Mouse (Mus musculus) intestine, embryonic 15.5 days (tissue): ENCODE measurements at regions not wholly inside any gene's neighbourhood (a gene's known extent, or its start where the extent isn't known, plus 50 kb on each side); places are given as distances from the start of the nearest gene placed in this dataset.

Experiments
- ATAC-seq: fragments of 200-750 bp; cut with Nextera tagmentation; 2 replicates; pipeline ENCODE4 v1.8.0; 2017; ENCODE audit warnings: moderate TSS enrichment, moderate library complexity
- H3K27ac ChIP-seq: fragments of 300-500 bp; sonication (generic); 2 replicates; pipeline ENCODE4 v1.5.1; 2015; ENCODE audit warnings: mild to moderate bottlenecking, inconsistent platforms
- H3K27me3 ChIP-seq: fragments of 300-500 bp; sonication (generic); replicated peaks from 2 replicates; pipeline ENCODE4 v1.6.1; 2015; ENCODE audit warnings: inconsistent platforms
- H3K36me3 ChIP-seq: fragments of 300-500 bp; sonication (generic); 2 replicates; pipeline ENCODE4 v1.6.1; 2015; ENCODE audit warnings: inconsistent platforms
- H3K4me1 ChIP-seq: fragments of 300-500 bp; sonication (generic); replicated peaks from 2 replicates; pipeline ENCODE4 v1.6.1; 2015; ENCODE audit warnings: inconsistent platforms
- H3K4me2 ChIP-seq: fragments of 300-500 bp; sonication (generic); replicated peaks from 2 replicates; pipeline ENCODE4 v1.6.1; 2015; ENCODE audit warnings: mild to moderate bottlenecking, inconsistent platforms
- H3K4me3 ChIP-seq: fragments of 300-500 bp; sonication (generic); replicated peaks from 2 replicates; pipeline ENCODE4 v1.5.1; 2015; ENCODE audit warnings: inconsistent platforms
- H3K9ac ChIP-seq: fragments of 300-500 bp; sonication (generic); 2 replicates; pipeline ENCODE4 v1.6.1; 2015; ENCODE audit warnings: inconsistent platforms
- H3K9me3 ChIP-seq: fragments of 300-500 bp; sonication (generic); 2 replicates; pipeline ENCODE4 v1.6.1; 2016; ENCODE audit warnings: inconsistent platforms
- whole genome bisulfite sequencing: fragments of 180-500 bp; shearing (Covaris S2); methylation state at CpG from one replicate; pipeline ENCODE4 v1.1.7; 2015; 5-methylcytosine and 5-hydroxymethylcytosine counted together

GRCm38 (mm10) chr1:154094357-154094756 lies 106.6 kb upstream of the Zfp648 start:
- Histone ChIP-seq H3K27ac (no peak overlapping the region), H3K27me3 (no peaks in the 10 kb centered on the region)
- ATAC-seq = no peak

GRCm38 (mm10) chr1:154096113-154096512 lies 104.9 kb upstream of the Zfp648 start:
- Histone ChIP-seq H3K36me3 (no peaks in the 10 kb centered on the region), H3K4me3 (no peak overlapping the region), H3K9me3 (no peaks in the 10 kb centered on the region), H3K9ac (no peak overlapping the region), H3K4me2 (no peak overlapping the region), H3K27me3 (no peaks in the 10 kb centered on the region), H3K27ac (no peak overlapping the region), H3K4me1 (no peaks in the 10 kb centered on the region)
- no peak for ATAC-seq
- WGBS = 81% methylated on average over 7 of the region's 7 CpGs

More at GRCm38 (mm10) chr1:154094357-154094756, 106.6 kb upstream of the Zfp648 start:
- Histone ChIP-seq H3K4me1 (no peaks in the 10 kb centered on the region), H3K9me3 (no peaks in the 10 kb centered on the region), H3K36me3 (no peaks in the 10 kb centered on the region), H3K4me3 (no peak overlapping the region), H3K9ac (no peak overlapping the region), H3K4me2 (no peak overlapping the region)
- 67% methylated on average over 5 of the region's 5 CpGs for WGBS

GRCm38 (mm10) chr1:154096911-154097310 lies 104.1 kb upstream of the Zfp648 start:
- no peak for ATAC-seq
- Histone ChIP-seq H3K9ac (no peak overlapping the region), H3K36me3 (no peaks in the 10 kb centered on the region), H3K4me3 (no peak overlapping the region), H3K4me1 (no peaks in the 10 kb centered on the region), H3K27ac (no peak overlapping the region), H3K4me2 (no peak overlapping the region), H3K27me3 (no peaks in the 10 kb centered on the region), H3K9me3 (no peaks in the 10 kb centered on the region)
- WGBS = 91% methylated on average over 2 of the region's 2 CpGs

GRCm38 (mm10) chr1:154097656-154098055 lies 103.3 kb upstream of the Zfp648 start:
- no peak for ATAC-seq
- Histone ChIP-seq H3K27me3 (no peaks in the 10 kb centered on the region), H3K4me2 (no peak overlapping the region), H3K27ac (no peak overlapping the region), H3K36me3 (no peaks in the 10 kb centered on the region), H3K4me1 (no peaks in the 10 kb centered on the region), H3K9ac (no peak overlapping the region), H3K4me3 (no peak overlapping the region), H3K9me3 (no peaks in the 10 kb centered on the region)
- WGBS = 29% methylated on average over 6 of the region's 6 CpGs

- Histone ChIP-seq H3K4me1 (peaks cover 5% of the 10 kb centered on the region; the same call in 1 of the 2 replicates), H3K4me3 (no peak overlapping the region), H3K4me2 (no peak overlapping the region), H3K27me3 (no peaks in the 10 kb centered on the region), H3K9me3 (no peaks in the 10 kb centered on the region), H3K36me3 (no peaks in the 10 kb centered on the region), H3K27ac (no peak overlapping the region), H3K9ac (no peak overlapping the region)
- ATAC-seq = no peak
- 78% methylated on average over 3 of the region's 3 CpGs for WGBS
These were observed 100.4 kb upstream of the Zfp648 start for GRCm38 (mm10) chr1:154100556-154100955.

GRCm38 (mm10) chr1:154101433-154101832 lies 99.6 kb upstream of the Zfp648 start:
- ATAC-seq = no peak
- H3K9me3 ChIP-seq = no peaks in the 10 kb centered on the region
- WGBS = 88% methylated on average over 1 of the region's 1 CpGs

GRCm38 (mm10) chr1:154102191-154102590 lies 98.8 kb upstream of the Zfp648 start:
- WGBS = 86% methylated on average over 3 of the region's 3 CpGs
- no peaks in the 10 kb centered on the region for H3K36me3 ChIP-seq
- no peak overlapping the region for H3K27ac ChIP-seq
- H3K27me3 ChIP-seq = no peaks in the 10 kb centered on the region
- peaks cover 5% of the 10 kb centered on the region; the same call in 1 of the 2 replicates for H3K4me1 ChIP-seq
- no peak overlapping the region for H3K9ac ChIP-seq
- no peak overlapping the region for H3K4me2 ChIP-seq
- H3K9me3 ChIP-seq = no peaks in the 10 kb centered on the region
- no peak overlapping the region for H3K4me3 ChIP-seq
- no peak for ATAC-seq

More at GRCm38 (mm10) chr1:154101433-154101832, 99.6 kb upstream of the Zfp648 start:
- Histone ChIP-seq H3K4me2 (no peak overlapping the region), H3K4me1 (peaks cover 5% of the 10 kb centered on the region; the same call in 1 of the 2 replicates), H3K36me3 (no peaks in the 10 kb centered on the region), H3K27me3 (no peaks in the 10 kb centered on the region), H3K9ac (no peak overlapping the region), H3K27ac (no peak overlapping the region), H3K4me3 (no peak overlapping the region)

GRCm38 (mm10) chr1:154102871-154103596 lies 98.0 kb upstream of the Zfp648 start:
- no peaks in the 10 kb centered on the region for H3K9me3 ChIP-seq
- no peaks in the 10 kb centered on the region for H3K27me3 ChIP-seq
- H3K4me1 ChIP-seq = peaks cover 5% of the 10 kb centered on the region; the same call in 1 of the 2 replicates
- H3K4me2 ChIP-seq = peak overlapping the region; percentile 20
- H3K4me3 ChIP-seq = no peak overlapping the region
- H3K9ac ChIP-seq = no peak overlapping the region
- ATAC-seq = peak; percentile 47; the same call in 1 of the 2 replicates
- peak overlapping the region; percentile 38 for H3K27ac ChIP-seq
- WGBS = 40% methylated on average over 15 of the region's 15 CpGs
- H3K36me3 ChIP-seq = no peaks in the 10 kb centered on the region

GRCm38 (mm10) chr1:154103597-154103923 lies 97.4 kb upstream of the Zfp648 start:
- Histone ChIP-seq H3K27ac (no peak overlapping the region; the same call in 1 of the 2 replicates), H3K9ac (no peak overlapping the region), H3K36me3 (no peaks in the 10 kb centered on the region), H3K27me3 (no peaks in the 10 kb centered on the region), H3K4me1 (peaks cover 5% of the 10 kb centered on the region; the same call in 1 of the 2 replicates), H3K4me3 (no peak overlapping the region), H3K9me3 (no peaks in the 10 kb centered on the region), H3K4me2 (no peak overlapping the region)
- WGBS = 77% methylated on average over 5 of the region's 5 CpGs
- ATAC-seq = no peak

GRCm38 (mm10) chr1:154104006-154104600 lies 96.9 kb upstream of the Zfp648 start:
- Histone ChIP-seq H3K27me3 (no peaks in the 10 kb centered on the region), H3K9ac (no peak overlapping the region), H3K27ac (no peak overlapping the region), H3K4me2 (no peak overlapping the region), H3K4me3 (no peak overlapping the region), H3K4me1 (peaks cover 5% of the 10 kb centered on the region; the same call in 1 of the 2 replicates), H3K9me3 (no peaks in the 10 kb centered on the region), H3K36me3 (no peaks in the 10 kb centered on the region)
- WGBS = 79% methylated on average over 4 of the region's 4 CpGs
- ATAC-seq = no peak

GRCm38 (mm10) chr1:154104779-154105178 lies 96.2 kb upstream of the Zfp648 start:
- H3K27me3 ChIP-seq = no peaks in the 10 kb centered on the region
- no peak overlapping the region for H3K4me2 ChIP-seq
- no peaks in the 10 kb centered on the region for H3K9me3 ChIP-seq
- no peak overlapping the region for H3K27ac ChIP-seq
- no peaks in the 10 kb centered on the region for H3K36me3 ChIP-seq
- no peak for ATAC-seq
- H3K9ac ChIP-seq = no peak overlapping the region
- 82% methylated on average over 1 of the region's 1 CpGs for WGBS
- no peak overlapping the region for H3K4me3 ChIP-seq
- peaks cover 5% of the 10 kb centered on the region; the same call in 1 of the 2 replicates for H3K4me1 ChIP-seq

GRCm38 (mm10) chr1:154112500-154112899 lies 88.5 kb upstream of the Zfp648 start:
- 61% methylated on average over 3 of the region's 3 CpGs for WGBS
- 0 out of 2 replicates have a peak, but pooled peaks cover 2% of the 10 kb centered on the region for H3K4me1 ChIP-seq
- no peak overlapping the region for H3K27ac ChIP-seq
- no peaks in the 10 kb centered on the region for H3K27me3 ChIP-seq
- no peak for ATAC-seq
- H3K36me3 ChIP-seq = no peaks in the 10 kb centered on the region
- no peaks in the 10 kb centered on the region for H3K9me3 ChIP-seq
- H3K4me3 ChIP-seq = no peak overlapping the region
- no peak overlapping the region for H3K9ac ChIP-seq
- H3K4me2 ChIP-seq = no peak overlapping the region
